Mouse (Mus musculus): ENCODE measurements around the gene Wnt9a. TPM values are rescaled to one million over a fixed set of nuclear protein-coding genes. Genes with fewer than 3 reads are reported as not detected.
A peak's percentile ranks its signal among the peaks of the same experiment; 100 is the strongest.
"Not testable (repeated sequence)": the region's sequence is repeated elsewhere in the genome, so short reads cannot be mapped to it uniquely, and the experiment has no call there.

Wnt9a gene
- polyA plus RNA-seq, 1 experiment from 2014 or later = 9.7 TPM

DNA sequence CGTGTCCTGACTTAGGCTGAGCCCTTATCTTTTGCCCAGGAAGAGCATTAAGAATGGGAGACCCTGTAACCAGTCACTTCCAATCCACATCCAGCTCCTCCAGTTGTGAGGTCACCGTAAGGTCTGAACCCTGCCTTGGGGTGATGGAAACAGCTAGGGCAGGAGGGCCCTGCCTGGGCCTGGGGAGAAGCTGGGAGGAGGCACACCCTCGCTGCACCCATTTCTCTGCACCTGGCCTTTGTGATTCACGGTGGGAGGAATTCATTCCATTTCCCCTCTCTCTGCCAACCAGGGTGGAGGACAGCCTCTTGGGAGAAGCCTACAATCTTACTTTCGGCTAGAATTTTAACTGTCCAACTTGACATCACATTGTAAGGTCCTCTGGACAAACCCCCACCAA, 24.6 kb upstream of the Wnt9a start:
- no peak overlapping the region for H3K4me3 ChIP-seq
- H3K27ac ChIP-seq (replicated peaks) = no peak overlapping the region
- peaks cover 85% of the 10 kb centered on the region for H3K27me3 ChIP-seq (ENCODE audit: low read depth, poor library complexity, severe bottlenecking)
- no peaks in the 10 kb centered on the region for H3K36me3 ChIP-seq
- DNase-seq (ENCODE audit: low spot score) = no peak
- 72% methylated on average over 5 of the region's 5 CpGs for WGBS
- H3K4me1 ChIP-seq = peaks cover 9% of the 10 kb centered on the region; the same call in 1 of the 2 replicates
- no peaks in the 10 kb centered on the region for H3K9me3 ChIP-seq (replicated peaks)

GRCm38 (mm10) chr11:59282933-59283332, 23.8 kb upstream of the Wnt9a start:
- H3K27ac ChIP-seq (replicated peaks) = no peak overlapping the region
- peaks cover 9% of the 10 kb centered on the region; the same call in 1 of the 2 replicates for H3K4me1 ChIP-seq
- H3K4me3 ChIP-seq = no peak overlapping the region
- H3K27me3 ChIP-seq (ENCODE audit: low read depth, poor library complexity, severe bottlenecking) = peaks cover 88% of the 10 kb centered on the region
- H3K9me3 ChIP-seq (replicated peaks) = no peaks in the 10 kb centered on the region
- DNase-seq (ENCODE audit: low spot score) = no peak
- WGBS = 88% methylated on average over 10 of the region's 10 CpGs
- H3K36me3 ChIP-seq = no peaks in the 10 kb centered on the region

DNA sequence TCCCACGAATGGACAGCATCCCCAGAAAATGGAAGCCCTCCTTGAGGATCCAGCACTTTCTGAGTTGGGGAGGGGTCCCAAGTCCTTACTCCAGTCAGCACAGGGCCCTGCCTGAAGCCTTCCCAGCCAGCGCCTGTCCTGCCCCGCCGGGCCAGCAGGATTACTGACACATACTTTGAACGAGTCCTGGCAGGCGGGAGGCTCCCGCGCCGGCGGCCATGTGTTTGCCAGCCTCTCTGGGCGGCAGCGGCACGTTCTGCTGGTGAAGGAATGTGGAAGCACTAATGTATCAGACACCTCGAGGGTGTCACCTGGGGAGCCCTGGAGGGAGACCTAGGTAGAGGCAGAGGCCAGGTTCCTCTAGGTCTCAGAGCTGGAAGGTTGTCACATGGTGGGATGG, 22.6 kb upstream of the Wnt9a start:
- H3K27me3 ChIP-seq (ENCODE audit: low read depth, poor library complexity, severe bottlenecking) = peaks cover 92% of the 10 kb centered on the region
- H3K4me3 ChIP-seq = no peak overlapping the region
- WGBS = 21% methylated on average over 14 of the region's 14 CpGs
- DNase-seq (ENCODE audit: low spot score) = no peak
- H3K4me1 ChIP-seq = peaks cover 18% of the 10 kb centered on the region
- no peaks in the 10 kb centered on the region for H3K36me3 ChIP-seq
- no peak overlapping the region for H3K27ac ChIP-seq (replicated peaks)
- H3K9me3 ChIP-seq (replicated peaks) = no peaks in the 10 kb centered on the region

DNA sequence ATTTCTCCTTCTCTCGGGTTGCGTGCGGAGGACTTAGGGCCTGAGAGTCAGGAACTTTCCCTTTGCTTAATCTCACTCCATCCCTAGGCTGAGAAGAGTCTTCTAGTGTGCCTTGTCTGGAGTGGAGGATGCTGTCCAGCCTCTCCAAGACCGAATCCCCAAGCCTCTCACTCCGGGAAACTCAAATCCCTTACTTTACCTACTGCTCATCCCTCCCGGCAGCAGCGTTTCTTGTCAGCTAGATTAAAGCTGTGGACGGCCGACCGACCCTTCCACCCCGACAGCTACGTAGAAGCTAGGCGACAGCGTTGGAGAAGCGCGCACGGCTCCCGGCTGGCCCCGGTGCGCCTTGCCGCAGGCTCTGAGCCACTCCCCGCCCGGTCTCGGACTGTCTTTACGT, 17.0 kb upstream of the Wnt9a start:
- Histone ChIP-seq H3K4me3 (peak overlapping the region; percentile 53), H3K36me3 (no peaks in the 10 kb centered on the region), H3K27ac (replicated peaks) (peak overlapping the region; percentile 79; the same call in 1 of the 2 replicates), H3K27me3 (ENCODE audit: low read depth, poor library complexity, severe bottlenecking) (peaks cover 98% of the 10 kb centered on the region), H3K4me1 (peaks cover 47% of the 10 kb centered on the region), H3K9me3 (replicated peaks) (no peaks in the 10 kb centered on the region)
- WGBS = under 1% methylated on average over 25 of the region's 25 CpGs
- DNase-seq (ENCODE audit: low spot score) = peak; percentile 55

DNA sequence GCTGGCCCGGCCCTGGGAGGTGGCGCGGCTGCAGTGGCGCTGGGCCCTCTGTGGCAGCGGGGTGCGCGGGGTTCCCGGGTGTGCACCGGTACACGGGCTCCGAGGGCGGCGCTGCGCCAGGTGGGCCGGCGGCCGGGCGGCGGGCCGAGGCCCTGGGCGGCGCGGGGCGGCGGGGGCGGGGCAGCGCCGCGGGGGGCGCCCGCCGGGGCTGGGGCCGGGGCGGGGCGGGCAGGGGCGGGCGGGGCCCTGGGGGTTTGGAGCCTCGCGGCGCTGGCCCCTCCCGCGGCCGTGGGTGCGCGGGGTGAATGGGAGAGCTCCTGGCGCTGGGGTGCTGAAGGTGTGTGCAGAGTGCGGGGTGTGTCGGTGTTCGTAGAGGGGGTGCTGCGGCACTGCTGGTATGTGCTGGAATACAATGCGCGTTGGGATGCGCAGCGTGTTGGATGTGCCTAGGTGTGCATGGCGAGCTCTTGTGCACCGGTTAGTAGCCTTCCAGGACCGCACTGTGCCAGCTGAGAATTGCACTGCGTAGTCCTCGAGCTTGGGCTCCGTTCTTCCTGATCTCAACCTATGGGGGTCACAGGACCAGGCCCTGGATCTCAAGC, 15.9 kb upstream of the Wnt9a start, which contains the start of gene Wnt3a:
Wnt3a (minus strand) TSS at position 51 of the 602 bp plus-strand sequence.
- no peaks in the 10 kb centered on the region for H3K9me3 ChIP-seq (replicated peaks)
- H3K36me3 ChIP-seq = no peaks in the 10 kb centered on the region
- peaks cover 47% of the 10 kb centered on the region for H3K4me1 ChIP-seq
- DNase-seq (ENCODE audit: low spot score) = no peak
- peaks cover 91% of the 10 kb centered on the region for H3K27me3 ChIP-seq (ENCODE audit: low read depth, poor library complexity, severe bottlenecking)
- peak within 1 kb of the TSS; percentile 53 for H3K4me3 ChIP-seq
- peak within 1 kb of the TSS; percentile 79 for H3K27ac ChIP-seq (replicated peaks)
- WGBS = under 1% methylated on average over 60 of the region's 60 CpGs

DNA sequence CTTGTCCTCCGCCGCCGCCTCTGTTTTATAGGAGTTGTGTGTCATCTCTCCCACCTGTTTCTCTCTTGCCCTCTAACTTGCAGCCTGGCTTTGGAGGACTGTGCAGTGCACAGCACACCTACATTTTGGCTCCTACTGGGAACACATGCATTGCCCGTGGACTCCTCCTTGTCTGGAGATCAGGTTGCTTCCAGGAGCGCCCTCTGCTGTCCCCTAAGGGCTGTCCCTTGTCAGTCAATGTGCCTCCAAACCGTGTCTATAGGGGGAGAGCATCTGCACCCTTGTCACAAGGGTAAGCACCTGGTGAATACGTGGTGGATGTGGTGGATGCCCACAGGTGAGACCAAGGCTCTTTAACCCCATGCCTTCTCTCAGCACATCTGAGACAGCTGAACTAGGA, 13.1 kb upstream of the Wnt9a start:
- Histone ChIP-seq H3K27me3 (ENCODE audit: low read depth, poor library complexity, severe bottlenecking) (peaks cover 90% of the 10 kb centered on the region), H3K4me3 (no peak overlapping the region), H3K27ac (replicated peaks) (no peak overlapping the region), H3K4me1 (peaks cover 46% of the 10 kb centered on the region), H3K36me3 (no peaks in the 10 kb centered on the region), H3K9me3 (replicated peaks) (no peaks in the 10 kb centered on the region)
- DNase-seq (ENCODE audit: low spot score) = peak; percentile 54
- 23% methylated on average over 7 of the region's 7 CpGs for WGBS

DNA sequence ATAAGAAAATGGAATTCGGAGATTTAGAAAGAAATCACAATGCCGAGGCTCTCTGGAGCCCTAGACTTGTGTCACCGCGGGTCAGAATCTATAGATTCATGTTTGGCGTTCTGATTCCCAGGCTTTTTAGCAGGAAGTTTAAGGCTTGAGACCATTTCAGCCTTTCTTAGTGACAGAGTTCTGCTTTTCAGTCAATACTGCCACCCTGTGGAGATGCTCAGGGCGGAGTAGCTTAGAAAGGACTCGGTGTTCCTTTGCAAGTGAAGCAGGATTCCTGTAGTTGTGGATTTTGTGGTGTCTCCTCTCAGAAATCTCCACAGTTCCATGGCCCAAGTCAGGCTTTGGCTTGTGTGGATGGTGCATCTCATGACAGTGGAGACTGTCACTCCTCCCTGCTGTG, 8.8 kb upstream of the Wnt9a start:
- H3K27ac ChIP-seq (replicated peaks) = no peak overlapping the region
- 24% methylated on average over 7 of the region's 7 CpGs for WGBS
- H3K4me1 ChIP-seq = peaks cover 4% of the 10 kb centered on the region; the same call in 1 of the 2 replicates
- peaks cover 82% of the 10 kb centered on the region for H3K27me3 ChIP-seq (ENCODE audit: low read depth, poor library complexity, severe bottlenecking)
- H3K9me3 ChIP-seq (replicated peaks) = no peaks in the 10 kb centered on the region
- H3K36me3 ChIP-seq = no peaks in the 10 kb centered on the region
- peak; percentile 51 for DNase-seq (ENCODE audit: low spot score)
- no peak overlapping the region for H3K4me3 ChIP-seq

DNA sequence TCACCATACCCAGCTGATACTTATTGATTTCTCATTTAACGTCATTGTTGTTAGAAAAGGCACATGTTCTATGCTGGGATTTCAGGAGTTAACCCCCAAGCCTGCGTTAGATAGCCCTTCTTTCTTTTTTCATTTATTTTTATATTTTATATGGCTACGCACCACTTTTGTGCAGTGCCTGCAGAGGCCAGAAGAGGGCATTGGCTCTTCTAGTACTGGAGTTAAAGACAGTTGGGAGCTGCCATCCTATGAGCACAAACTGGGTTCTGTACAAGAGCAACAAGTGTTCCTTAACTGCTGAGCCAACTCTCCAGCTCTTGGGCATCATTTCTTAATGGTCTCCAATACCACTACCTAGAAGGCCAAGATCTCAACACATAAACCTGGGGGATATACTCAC, 6.5 kb upstream of the Wnt9a start:
- H3K36me3 ChIP-seq = no peaks in the 10 kb centered on the region
- no peak overlapping the region for H3K4me3 ChIP-seq
- peaks cover 88% of the 10 kb centered on the region for H3K27me3 ChIP-seq (ENCODE audit: low read depth, poor library complexity, severe bottlenecking)
- H3K9me3 ChIP-seq (replicated peaks) = no peaks in the 10 kb centered on the region
- H3K4me1 ChIP-seq = peaks cover 4% of the 10 kb centered on the region
- 33% methylated on average over 3 of the region's 3 CpGs for WGBS
- no peak for DNase-seq (ENCODE audit: low spot score)
- no peak overlapping the region for H3K27ac ChIP-seq (replicated peaks)

GRCm38 (mm10) chr11:59301053-59301452, 5.7 kb upstream of the Wnt9a start:
- H3K36me3 ChIP-seq; H3K4me3 ChIP-seq; H3K9me3 ChIP-seq (replicated peaks); H3K27ac ChIP-seq (replicated peaks); DNase-seq (ENCODE audit: low spot score): not testable (repeated sequence)
- peaks cover 91% of the 10 kb centered on the region for H3K27me3 ChIP-seq (ENCODE audit: low read depth, poor library complexity, severe bottlenecking)
- 80% methylated on average over 2 of the region's 2 CpGs for WGBS
- H3K4me1 ChIP-seq = peaks cover 13% of the 10 kb centered on the region

- 40% methylated on average over 10 of the region's 10 CpGs for WGBS
- H3K4me1 ChIP-seq = peaks cover 27% of the 10 kb centered on the region
- H3K4me3 ChIP-seq = no peak overlapping the region
- H3K27me3 ChIP-seq (ENCODE audit: low read depth, poor library complexity, severe bottlenecking) = peaks cover 92% of the 10 kb centered on the region
- no peaks in the 10 kb centered on the region for H3K36me3 ChIP-seq
- no peak overlapping the region for H3K27ac ChIP-seq (replicated peaks)
- DNase-seq (ENCODE audit: low spot score) = peak; percentile 72
- H3K9me3 ChIP-seq (replicated peaks) = no peaks in the 10 kb centered on the region
These were observed 3.8 kb upstream of the Wnt9a start for GRCm38 (mm10) chr11:59302700-59303569.

DNA sequence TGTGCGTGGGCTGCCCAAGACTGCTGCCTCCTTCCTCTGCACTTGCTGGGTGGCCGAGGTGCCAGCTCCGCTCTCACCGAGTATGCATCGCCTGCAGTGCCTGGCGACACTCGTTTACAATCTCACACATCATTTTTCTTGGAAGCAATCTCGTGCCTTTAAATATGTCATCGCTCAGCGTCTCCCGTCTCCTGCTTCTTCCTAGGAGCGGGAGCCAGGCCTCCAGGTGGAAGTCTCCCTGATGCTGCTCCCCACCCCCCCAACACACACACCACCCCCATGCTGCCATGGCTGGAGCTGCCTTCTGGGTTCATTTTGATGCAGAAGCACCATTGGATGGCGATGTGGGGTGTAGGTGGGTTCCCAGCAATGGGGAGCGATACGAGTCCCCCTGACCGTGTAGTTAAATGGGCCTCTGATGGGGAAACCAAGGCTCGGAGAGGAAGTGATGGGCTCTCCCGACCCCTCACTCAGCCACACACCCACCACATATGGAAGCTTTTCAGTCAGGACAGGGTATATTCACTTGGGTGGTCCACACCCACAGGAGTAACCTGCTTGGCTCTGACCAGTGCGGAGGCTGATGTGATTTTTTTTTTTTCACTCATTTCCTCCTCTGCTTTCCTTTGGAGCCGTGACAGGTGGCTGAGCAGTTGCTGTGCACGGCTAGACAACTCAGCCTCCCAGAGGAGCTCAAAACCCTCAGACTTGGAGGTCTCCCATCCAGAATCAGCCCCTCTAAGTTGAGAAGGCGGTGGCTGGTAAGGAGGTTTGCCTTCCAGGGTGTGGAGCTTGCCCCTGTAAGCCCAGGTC, 1.5 kb upstream of the Wnt9a start:
- H3K4me3 ChIP-seq = peak overlapping the region; percentile 68
- no peak overlapping the region for H3K27ac ChIP-seq (replicated peaks)
- no peaks in the 10 kb centered on the region for H3K9me3 ChIP-seq (replicated peaks)
- WGBS = 52% methylated on average over 22 of the region's 22 CpGs
- peaks cover 92% of the 10 kb centered on the region for H3K27me3 ChIP-seq (ENCODE audit: low read depth, poor library complexity, severe bottlenecking)
- H3K4me1 ChIP-seq = peaks cover 50% of the 10 kb centered on the region
- no peaks in the 10 kb centered on the region for H3K36me3 ChIP-seq
- DNase-seq (ENCODE audit: low spot score) = no peak

GRCm38 (mm10) chr11:59305821-59306215, 910 bp upstream of the Wnt9a start:
- Histone ChIP-seq H3K36me3 (no peaks in the 10 kb centered on the region), H3K4me3 (peak overlapping the region; percentile 68), H3K9me3 (replicated peaks) (no peaks in the 10 kb centered on the region), H3K4me1 (peaks cover 56% of the 10 kb centered on the region), H3K27me3 (ENCODE audit: low read depth, poor library complexity, severe bottlenecking) (peaks cover 92% of the 10 kb centered on the region), H3K27ac (replicated peaks) (no peak overlapping the region; the same call in 1 of the 2 replicates)
- DNase-seq (ENCODE audit: low spot score) = no peak
- WGBS = 8% methylated on average over 10 of the region's 10 CpGs

Measured in midbrain, embryonic 10.5 days (tissue).